Mouse (Mus musculus) erythroblast, adult 5-6 weeks (primary cell): Measurements from ENCODE around the gene Tcf20. TPM values are rescaled to one million over a fixed set of nuclear protein-coding genes. Genes with fewer than 3 reads are reported as not detected.

Experiments used
- ATAC-seq: replicated peaks from 2 replicates; pipeline ENCODE4 v1.8.0; 2016; ENCODE audit warnings: moderate number of reproducible peaks, mild to moderate bottlenecking, moderate TSS enrichment, inconsistent platforms; ENCODE audit not compliant: poor library complexity, low FRiP score, severe bottlenecking
- total RNA-seq, 2 experiments: library from RNA; stranded (forward) in 1 of 2; stranded (reverse) in 1 of 2; fragments of 150-400 nt in 1 of 2; fragments of 200-764, 138-1000 nt in 1 of 2; gene quantifications; 2 replicates each; pipeline versions ENCODE4 v1.2.3 to v1.2.4; 2015 to 2017; ENCODE audit warnings: low replicate concordance in 2 of 2

Gene Tcf20
- total RNA-seq (2015; ENCODE audit: low replicate concordance) (20.5 and 22.1 TPM in 2 replicates), total RNA-seq (2017; ENCODE audit: low replicate concordance) (37.1 and 43.8 TPM in 2 replicates)

DNA sequence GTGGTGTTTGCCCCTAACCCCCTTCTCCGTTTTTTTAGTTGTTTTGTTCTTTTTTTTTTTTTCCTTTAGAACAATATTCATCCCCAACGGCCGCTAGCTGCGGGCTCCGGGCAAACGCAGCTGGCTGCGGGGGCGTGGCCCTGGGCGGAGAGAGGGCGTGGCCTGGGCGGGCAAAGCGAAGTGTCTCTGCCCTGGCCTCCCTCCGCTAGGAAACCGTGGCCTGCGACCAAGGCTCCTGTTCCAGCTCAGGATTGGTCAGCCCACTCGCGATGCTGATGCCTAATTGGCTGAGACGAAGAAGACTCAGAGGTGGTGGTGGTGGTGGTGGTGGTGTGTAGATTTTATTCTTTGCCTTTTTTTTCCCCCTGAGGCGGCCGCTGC lies at the start of gene Tcf20:
Gene Tcf20 (minus strand): TSS at position 141 of the 381 bp plus-strand sequence.
- peak; percentile 91 for ATAC-seq

DNA sequence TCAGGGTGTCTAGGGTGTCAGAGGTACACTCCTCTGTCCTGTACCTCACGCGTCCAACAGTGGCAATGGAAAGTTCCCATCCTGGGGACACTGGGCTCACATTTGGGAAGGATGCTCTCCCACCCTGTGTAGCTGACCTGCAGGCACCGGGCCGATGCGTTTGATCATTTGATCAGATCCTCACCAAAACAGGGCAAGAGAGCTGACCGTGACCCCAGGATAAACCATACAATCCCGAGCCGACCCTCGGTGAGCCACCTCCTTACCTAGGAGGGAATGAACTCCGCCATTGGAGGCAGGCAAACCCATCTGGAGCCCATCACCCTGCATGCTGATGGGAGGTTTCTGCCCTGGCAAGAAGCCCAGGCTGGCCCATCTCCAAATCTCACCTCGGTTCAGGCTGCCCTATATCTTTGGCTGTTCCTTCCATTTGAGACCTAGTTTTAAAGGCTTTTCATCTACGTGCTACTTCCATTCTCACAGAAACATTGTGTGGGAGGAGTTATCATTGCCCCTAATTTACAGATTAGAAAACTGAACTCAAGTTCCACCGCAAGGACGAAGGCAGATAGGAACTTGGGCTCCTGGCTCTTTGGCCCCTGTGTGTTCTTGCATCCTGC lies 49.3 kb upstream of the Tcf20 start:
- no peak for ATAC-seq

DNA sequence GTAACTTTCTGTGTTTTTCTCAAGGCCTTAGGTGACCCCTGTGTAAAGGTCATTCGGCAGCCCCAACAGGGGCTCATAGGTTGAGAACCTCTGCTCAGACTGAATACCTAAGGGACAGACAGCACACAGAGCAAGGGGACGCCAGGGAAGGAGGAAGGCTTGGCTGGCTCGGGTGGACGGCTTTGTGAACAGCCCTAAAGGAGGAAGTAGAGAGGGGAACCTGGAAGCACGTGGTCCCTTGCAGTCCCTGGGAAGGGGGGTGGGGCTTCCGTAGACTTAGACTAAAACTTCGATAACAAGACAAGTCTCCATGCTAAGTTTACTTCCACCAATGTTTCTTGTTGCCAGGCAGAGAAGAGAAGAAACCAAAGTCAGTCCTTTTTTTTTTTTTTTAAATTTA lies 48.4 kb upstream of the Tcf20 start:
- no peak for ATAC-seq

DNA sequence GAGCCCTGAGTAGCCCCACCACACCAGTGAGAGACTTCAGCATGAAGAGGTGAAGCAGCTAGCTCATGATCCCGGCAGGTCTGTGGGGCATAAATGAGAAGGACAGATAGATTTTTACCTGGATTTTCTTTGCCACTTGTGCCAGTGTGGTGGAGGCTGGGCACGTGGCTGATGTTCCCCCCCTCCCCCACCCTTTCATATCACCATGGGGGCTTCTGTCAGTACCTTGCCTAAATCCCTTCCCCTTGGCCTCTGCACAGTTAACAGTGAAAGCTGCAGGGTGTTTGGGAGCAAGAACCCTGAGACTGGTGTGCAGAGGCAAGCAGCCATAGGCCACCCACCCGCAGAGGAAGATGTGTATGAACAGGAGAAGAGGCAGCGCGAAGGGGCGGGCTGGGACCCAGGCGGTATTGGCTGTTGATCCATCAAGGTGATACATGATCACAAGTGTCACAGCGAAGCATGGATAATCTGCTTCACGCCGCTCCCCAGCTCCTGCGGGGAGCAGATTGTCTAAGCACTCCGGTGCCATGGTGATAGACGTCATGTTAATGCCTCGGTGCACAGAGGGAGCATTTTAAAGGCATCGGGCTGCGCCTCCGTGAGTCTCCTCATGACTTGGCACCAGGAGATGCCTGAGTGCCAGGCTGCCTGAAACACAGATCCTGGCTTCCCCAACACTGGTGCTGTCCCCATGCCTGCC lies 46.8 kb upstream of the Tcf20 start:
- ATAC-seq, result no peak

DNA sequence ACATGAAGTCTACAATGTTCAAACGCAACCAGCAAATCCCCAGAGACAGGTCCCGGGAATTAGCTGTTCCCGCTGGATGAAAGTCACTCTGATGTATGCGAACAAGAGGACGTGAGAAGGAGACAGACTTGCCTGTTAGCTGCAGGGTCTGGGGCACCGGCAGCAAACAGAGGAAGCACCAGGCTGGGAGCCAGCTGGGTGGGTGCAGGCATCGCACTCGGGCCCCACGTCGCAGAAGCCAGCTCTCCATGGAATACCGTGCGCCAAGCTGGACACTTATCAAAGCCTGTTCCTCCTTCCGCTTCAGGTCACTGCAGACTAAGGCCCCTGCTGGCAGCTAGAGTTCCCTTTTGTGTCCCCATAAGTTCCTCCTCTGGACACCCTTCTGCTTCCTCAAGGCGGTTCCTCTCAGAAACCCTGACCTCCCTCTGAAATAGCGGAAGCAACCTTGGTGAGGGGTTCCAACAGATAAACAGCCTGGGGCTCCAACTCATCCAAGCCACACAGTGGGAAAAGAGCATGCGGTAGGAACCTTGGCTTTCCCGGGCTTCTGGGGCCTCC lies 45.4 kb upstream of the Tcf20 start, which contains the start of gene Nfam1:
Gene Nfam1 (minus strand): TSS at position 326 of the 561 bp plus-strand sequence.
- no peak for ATAC-seq

DNA sequence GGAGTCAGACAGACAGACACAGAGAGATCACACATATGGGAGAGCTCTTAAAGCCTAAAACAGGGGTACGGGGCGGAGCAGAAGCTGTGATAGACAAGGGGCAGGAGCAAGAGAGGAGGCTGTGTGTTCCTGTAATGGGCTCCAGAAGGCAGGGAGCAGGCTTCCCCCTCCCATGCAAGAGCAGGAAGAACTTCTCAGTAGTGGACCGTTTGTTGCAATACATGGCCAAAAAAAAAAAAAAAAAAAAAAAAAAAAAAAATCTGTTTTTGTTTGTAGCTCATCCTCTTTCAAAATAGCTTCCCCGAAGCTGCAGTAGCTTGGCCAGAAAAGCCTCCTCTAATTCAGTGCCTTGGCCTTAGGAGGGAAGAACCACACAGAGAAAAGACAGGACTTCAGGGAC lies 43.2 kb upstream of the Tcf20 start:
- ATAC-seq, result no peak

DNA sequence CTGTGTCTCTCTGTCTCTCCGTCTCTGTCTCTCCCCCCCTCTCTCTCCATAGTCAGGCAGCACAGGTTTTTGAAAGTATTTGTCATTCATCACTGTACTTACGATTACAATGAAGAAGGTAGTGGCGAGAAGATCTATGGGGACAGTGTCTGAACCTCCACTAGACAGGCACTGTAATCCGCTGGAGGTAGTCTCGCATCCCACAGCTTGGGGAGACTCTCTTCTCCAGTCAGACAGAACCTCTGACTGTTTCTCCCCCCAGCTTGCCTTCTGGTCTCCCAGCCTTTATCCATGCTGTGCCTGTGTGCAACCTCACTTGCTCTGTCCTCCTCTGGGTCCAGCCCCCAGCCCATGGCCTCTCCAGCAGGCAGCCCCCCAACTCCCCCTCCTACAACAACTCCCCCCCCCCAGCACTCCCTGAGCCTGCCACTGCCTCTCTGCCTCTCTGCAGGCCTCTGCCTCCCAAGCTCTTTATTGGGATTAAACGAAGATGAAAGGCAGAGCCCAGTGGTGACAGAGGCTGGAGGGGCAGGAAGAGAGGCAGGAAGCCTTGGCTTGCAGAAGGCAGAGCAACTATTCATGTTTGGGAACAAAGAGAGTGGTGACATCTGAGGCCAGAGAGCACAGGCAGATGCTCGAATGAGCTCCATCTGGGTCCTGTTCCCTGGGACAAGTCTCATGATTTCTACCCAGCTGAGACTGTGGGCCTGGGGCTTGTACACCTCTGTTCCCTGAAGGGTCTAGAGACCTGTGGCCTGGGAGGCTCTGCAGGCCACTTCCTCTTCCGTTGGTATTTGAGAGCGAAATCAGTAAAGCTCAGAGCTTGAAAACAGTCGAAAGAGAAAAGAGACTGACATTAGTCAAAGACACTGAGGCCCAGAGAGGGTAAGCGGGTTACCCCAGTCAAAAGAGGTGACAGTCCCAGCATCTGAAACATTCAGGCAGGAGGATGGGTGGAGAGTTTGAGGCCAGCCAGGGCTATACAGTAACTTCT lies 42.4 kb upstream of the Tcf20 start:
- no peak for ATAC-seq

DNA sequence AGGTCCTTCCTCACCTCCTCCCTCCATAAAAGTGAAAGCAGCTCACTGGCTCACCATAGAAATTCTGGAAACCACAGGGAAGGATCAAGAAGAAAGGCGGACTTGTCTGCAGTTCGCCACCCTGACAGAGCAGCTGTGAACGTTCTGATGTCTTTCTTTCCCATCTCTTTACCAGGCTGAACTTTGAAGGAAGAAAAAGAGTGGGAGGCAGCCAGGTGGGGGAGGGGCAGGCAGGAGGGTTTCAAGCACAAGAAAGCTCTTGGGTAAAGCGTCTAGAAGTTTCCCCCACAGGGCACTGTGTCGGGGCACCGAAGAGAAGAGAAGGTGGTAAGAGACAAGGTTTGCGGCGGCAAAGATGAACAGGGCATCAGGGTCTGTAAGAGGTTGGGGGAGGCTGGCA lies 38.5 kb upstream of the Tcf20 start:
- ATAC-seq, result no peak

DNA sequence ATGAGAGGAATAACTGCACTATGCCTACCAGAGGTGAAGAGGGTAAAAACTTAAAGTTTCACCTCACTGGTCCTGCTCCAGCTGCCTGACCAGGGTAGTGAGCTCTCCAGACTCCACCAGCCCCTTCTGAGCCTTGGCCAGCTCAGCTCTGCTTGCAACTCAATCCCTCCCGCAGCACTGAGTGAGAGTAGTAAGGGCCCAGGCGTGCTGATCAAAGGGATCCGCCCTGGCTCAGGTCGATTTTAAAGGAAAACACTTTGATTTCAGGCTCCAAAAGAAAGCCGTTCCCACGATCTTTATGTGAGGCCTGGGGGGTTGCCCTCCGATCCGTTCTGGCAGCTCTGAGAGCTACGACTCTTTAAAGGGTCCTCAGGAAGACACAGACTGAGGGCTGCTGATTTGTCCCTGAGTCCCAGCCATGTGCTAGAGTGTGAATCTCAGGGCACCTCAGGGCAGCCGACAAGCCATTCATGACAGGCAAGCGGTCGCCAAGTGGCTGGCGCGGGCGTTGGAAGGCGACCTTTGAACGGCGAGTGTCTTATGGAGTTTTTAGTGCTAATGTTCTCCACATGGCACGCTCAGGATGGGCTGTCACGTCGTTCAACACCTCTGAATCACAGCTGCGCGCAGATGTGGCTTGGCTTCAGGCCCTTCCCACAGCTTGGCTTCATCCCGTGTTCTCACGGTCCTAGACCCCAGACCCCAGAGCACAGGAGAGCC lies 37.5 kb upstream of the Tcf20 start:
- no peak for ATAC-seq

DNA sequence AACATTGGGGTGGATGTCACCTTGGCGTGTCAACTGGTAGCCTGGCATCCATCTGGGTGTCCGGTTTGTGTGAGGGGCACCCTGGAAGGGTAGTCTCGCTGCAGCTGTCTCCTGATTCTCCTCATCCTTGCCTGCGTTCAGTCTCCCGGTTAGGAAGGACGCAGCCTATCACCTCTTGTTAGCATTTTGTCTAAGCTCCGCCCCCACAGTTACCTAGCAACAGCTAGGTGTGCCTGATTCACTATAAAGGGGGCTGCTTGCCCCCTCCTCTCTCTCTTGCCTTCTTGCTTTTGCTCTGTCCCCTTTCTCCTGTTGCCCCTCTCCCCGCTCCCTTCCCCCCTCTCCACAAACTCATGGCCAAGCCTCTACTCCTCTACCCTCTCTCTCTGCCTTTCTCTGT lies 35.3 kb upstream of the Tcf20 start:
- no peak for ATAC-seq

DNA sequence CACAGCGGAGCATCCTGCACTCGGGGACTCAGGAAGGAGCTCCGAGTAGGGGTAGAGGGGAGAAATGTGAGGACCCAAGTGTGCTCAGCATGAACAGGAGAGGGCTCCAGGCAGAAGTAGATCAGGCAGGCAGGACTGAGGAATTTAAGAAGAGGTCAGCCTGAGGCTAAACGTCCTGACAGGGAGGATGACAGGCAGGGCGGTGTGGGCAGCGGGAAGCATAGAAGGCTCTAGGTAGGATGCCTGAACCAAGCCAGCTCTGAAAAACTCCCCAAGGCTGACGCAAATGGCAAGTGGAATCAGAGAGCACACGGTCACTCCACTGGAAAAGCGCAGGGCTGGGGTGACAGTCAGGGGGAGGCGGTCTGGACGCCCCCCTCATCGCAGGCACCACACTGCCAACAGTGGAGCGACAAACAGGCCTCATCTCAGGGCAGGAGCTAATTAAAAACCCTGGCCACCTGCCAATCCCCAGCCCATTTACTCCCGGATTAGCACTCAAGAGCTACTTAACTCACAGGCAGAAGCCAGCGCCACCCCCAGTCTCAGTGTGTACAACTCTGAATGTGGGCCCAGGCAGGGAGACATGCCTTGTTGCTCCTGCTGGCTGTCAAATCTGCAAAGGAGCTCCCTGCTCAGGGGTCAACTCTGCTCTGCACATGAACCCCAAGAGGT lies 23.5 kb upstream of the Tcf20 start:
- ATAC-seq, result no peak

DNA sequence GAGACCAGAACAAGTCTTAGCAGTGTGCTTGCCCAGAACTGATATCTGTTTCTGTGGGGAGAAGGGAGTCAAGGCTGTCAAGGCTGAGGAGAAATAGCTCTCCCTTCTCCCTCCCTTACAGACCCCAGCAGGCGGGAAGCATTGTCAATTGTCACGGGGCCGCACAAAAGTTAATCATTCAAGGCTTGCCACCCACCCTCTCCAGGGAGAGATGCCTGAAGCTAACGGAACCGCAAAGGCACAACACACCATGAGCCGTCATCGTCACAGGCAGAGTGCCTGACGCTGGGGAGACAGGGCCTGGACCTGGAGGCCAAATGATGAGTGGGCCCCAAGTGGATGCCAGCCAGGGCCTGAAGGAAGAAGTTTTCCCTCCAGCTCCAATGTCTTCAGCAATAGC lies 22.8 kb upstream of the Tcf20 start:
- no peak for ATAC-seq

DNA sequence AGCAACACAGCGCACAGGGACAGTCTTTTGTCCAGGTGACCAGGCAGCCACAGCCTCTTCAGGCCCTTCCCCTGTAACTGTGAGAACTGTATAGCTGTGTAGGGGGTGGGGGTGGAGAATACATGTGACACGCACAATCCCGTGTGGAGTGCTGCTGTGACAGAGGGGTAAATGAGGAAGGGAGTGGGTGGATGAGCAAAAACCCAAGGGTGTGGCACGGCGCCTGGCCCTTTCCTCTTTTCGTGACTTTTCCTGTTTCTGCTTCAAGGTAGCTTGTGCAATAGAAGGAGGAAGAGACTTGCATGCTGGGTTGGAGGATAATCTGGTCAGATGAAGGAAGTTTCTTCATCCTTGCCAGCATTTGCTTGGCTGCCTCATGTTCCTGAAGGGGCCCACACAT lies 21.9 kb upstream of the Tcf20 start:
- no peak for ATAC-seq

DNA sequence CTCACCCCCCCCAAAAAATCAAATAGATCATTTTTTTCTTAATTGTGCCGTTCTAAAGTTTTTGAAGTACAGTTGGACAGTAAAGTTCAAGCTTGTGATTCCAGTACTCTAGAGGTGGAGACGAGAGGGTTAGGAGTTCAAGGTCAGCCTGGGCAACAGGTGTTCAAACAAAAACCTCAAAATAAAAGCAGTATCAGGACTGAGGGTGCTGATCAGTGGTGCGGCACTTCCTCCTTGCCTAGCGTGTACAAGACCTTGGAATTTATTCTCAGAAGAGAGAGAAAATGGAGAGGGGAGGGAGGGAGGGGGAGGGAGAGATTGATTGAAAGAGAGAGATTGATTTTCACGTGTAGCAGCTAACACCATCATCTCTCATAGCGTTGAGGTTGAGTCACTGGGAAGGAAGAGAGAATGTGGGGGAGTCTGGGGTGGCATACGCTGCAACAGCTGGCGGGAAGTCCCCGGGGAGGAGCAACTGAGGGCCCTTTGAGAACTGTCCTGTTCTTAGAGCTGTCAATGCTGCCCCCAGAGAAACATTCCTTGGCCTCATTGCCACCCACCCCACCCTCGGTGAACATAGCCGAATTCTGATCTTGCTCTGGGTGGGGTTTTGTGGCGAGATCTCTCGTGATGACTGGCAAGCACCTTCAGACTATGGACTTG lies 21.2 kb upstream of the Tcf20 start:
- ATAC-seq, result no peak

DNA sequence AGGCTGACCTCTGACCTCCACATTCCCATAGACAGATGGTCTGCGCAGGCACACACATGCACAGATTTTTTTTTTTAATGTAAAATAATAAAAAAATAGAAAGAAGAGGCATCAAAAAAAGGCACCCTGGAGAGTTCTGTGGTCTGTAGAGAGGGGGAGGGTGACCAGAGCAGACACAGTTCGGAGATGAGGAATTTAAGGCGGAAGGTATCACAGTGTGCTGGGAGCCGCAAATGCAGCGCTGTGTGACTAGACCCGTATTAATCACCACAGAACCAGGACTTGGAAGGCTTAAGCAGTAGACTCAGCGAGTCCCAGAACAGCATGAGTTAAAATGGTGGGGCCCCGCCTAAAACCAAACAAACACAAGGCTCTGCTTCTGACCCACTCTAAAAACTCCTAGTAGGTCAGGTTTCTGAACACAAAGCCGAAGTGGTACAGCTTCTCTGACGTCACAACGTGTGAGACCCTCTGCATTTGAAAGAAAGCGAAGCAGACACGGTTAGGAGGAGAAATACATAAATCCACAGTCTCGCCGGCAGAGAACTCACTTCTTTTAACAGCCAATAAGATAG lies 19.8 kb upstream of the Tcf20 start:
- no peak for ATAC-seq

DNA sequence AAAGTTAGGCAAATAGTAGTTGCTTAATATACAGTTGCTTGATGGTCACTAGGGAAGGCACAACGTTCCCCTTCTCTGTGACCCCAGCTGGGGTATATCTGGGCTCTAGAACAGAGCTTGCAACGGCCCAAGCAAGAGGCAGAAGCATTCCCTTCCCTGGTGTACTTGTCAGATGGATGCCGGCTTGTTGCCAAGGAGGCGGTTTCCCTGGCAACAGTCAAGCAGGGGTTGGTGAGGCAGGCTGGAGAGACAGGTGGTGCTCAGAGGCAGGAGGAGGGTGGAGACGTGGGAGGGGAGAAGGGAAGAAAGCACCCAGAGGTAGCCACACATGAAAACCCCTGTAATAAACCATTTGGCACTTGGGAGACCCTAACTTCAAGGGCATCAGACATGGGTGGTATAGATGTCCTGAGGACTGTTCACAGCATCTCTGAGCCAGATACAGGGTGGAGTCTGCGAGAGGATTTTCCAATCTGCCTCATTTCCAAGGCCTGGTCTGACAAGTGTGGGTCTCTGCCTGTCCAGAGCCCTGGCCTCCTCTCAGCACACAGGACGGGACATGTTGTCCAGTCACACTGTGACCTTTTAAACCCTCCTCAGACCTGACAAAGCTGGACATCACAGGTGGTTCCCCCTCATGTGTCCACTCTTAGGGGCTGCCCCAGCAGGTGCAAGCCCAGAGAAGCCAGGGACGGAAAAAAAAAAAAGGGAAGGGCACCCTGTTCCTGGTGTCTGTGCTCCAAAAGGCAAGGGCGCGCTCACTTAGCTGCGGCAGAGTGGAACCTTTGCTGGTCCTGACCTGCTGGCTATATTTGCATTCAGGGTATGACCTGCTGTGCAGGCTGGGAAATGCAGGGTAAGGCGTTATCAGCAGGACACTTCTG lies 15.2 kb upstream of the Tcf20 start:
- ATAC-seq, result no peak

DNA sequence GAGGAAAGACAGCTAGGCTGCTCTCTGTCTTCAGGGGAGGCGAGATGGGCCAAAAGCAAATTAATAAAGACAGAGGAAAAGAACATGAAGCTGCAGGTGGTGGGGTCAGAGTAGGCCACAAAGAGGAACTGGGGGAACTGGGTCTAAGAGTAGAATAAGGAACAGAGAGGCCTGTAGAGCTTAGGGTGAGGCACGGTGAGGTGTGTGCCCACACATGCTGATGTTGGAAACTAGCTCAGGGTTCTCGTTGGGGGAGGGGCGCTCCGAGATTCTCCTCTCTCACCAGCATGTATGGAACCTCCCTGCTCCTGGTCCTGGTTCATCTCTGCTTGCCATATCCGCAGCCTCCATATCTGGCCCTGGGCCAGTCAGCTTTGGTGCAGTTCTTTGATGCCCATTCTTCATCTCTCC lies 11.1 kb upstream of the Tcf20 start:
- ATAC-seq, result no peak
